Mouse (Mus musculus): ENCODE measurements around the gene Ewsr1. TPM values are rescaled to one million over a fixed set of nuclear protein-coding genes. Genes with fewer than 3 reads are reported as not detected.

Gene Ewsr1
- polyA plus RNA-seq, 1 experiment, result 518 TPM

GRCm38 (mm10) chr11:5037146-5037854 lies 61.8 kb downstream of the Ewsr1 start:
- no peak for DNase-seq (ENCODE audit: low read depth)
- TF ChIP-seq CTCF (IDR thresholded peaks at IDR 0.05; ENCODE audit: borderline replicate concordance, extremely low read depth, insufficient read depth, insufficient read length), result no peak
- TF ChIP-seq POLR2A (IDR thresholded peaks at IDR 0.05; ENCODE audit: borderline replicate concordance, extremely low read depth, insufficient read depth, insufficient read length, poor library complexity, severe bottlenecking), result no peak

GRCm38 (mm10) chr11:5035421-5035820 lies 63.6 kb downstream of the Ewsr1 start:
- DNase-seq (ENCODE audit: low read depth), result peak; percentile 46

GRCm38 (mm10) chr11:5033136-5033535 lies 65.9 kb downstream of the Ewsr1 start:
- TF ChIP-seq CTCF (IDR thresholded peaks at IDR 0.05; ENCODE audit: borderline replicate concordance, extremely low read depth, insufficient read depth, insufficient read length) (no peak), POLR2A (IDR thresholded peaks at IDR 0.05; ENCODE audit: borderline replicate concordance, extremely low read depth, insufficient read depth, insufficient read length, poor library complexity, severe bottlenecking) (no peak)
- no peak for DNase-seq (ENCODE audit: low read depth)

More at GRCm38 (mm10) chr11:5035421-5035820, 63.6 kb downstream of the Ewsr1 start:
- TF ChIP-seq POLR2A (IDR thresholded peaks at IDR 0.05; ENCODE audit: borderline replicate concordance, extremely low read depth, insufficient read depth, insufficient read length, poor library complexity, severe bottlenecking), result no peak
- TF ChIP-seq CTCF (IDR thresholded peaks at IDR 0.05; ENCODE audit: borderline replicate concordance, extremely low read depth, insufficient read depth, insufficient read length), result no peak

- DNase-seq (ENCODE audit: low read depth), result no peak
- no peak for TF ChIP-seq CTCF (IDR thresholded peaks at IDR 0.05; ENCODE audit: borderline replicate concordance, extremely low read depth, insufficient read depth, insufficient read length)
- no peak for TF ChIP-seq POLR2A (IDR thresholded peaks at IDR 0.05; ENCODE audit: borderline replicate concordance, extremely low read depth, insufficient read depth, insufficient read length, poor library complexity, severe bottlenecking)
Measured at GRCm38 (mm10) chr11:5032706-5033105, 66.4 kb downstream of the Ewsr1 start.

GRCm38 (mm10) chr11:5028228-5028627 lies 70.8 kb downstream of the Ewsr1 start:
- TF ChIP-seq POLR2A (IDR thresholded peaks at IDR 0.05; ENCODE audit: borderline replicate concordance, extremely low read depth, insufficient read depth, insufficient read length, poor library complexity, severe bottlenecking), result no peak
- TF ChIP-seq CTCF (IDR thresholded peaks at IDR 0.05; ENCODE audit: borderline replicate concordance, extremely low read depth, insufficient read depth, insufficient read length), result no peak
- peak; percentile 13 for DNase-seq (ENCODE audit: low read depth)

GRCm38 (mm10) chr11:5025108-5025507 lies 74.0 kb downstream of the Ewsr1 start:
- TF ChIP-seq POLR2A (IDR thresholded peaks at IDR 0.05; ENCODE audit: borderline replicate concordance, extremely low read depth, insufficient read depth, insufficient read length, poor library complexity, severe bottlenecking) (no peak), CTCF (IDR thresholded peaks at IDR 0.05; ENCODE audit: borderline replicate concordance, extremely low read depth, insufficient read depth, insufficient read length) (no peak)
- no peak for DNase-seq (ENCODE audit: low read depth)

Other genes starting within 250 kb of the Ewsr1 start
- gene Nf2, start 249.7 kb downstream of the Ewsr1 start, polyA plus RNA-seq (2012; rRNA removed), result 82.3 and 96.3 TPM in 2 replicates
- 101 and 117 TPM in 2 replicates for gene Nipsnap1, start 225.3 kb downstream of the Ewsr1 start, polyA plus RNA-seq (2012; rRNA removed)
- 75.1 and 84.7 TPM in 2 replicates for gene Thoc5, start 203.9 kb downstream of the Ewsr1 start, polyA plus RNA-seq (2012; rRNA removed)
- gene Nefh, start 151.2 kb downstream of the Ewsr1 start, polyA plus RNA-seq (2012; rRNA removed), result 1.5 and 4.9 TPM in 2 replicates
- gene Ap1b1, start 112.4 kb downstream of the Ewsr1 start, polyA plus RNA-seq (2012; rRNA removed), result 110 and 115 TPM in 2 replicates
- 0.41 and 0.48 TPM in 2 replicates for gene Rasl10a, start 41.1 kb downstream of the Ewsr1 start, polyA plus RNA-seq (2012; rRNA removed)
- gene Gas2l1, start 33.9 kb downstream of the Ewsr1 start, polyA plus RNA-seq (2012; rRNA removed), result 32.6 and 38.1 TPM in 2 replicates
- 41.9 and 51.4 TPM in 2 replicates for gene Rhbdd3, start 340 bp downstream of the Ewsr1 start, polyA plus RNA-seq (2012; rRNA removed)
- 10.3 and 13.4 TPM in 2 replicates for gene Emid1, start 53.0 kb upstream of the Ewsr1 start, polyA plus RNA-seq (2012; rRNA removed)
- 9.2 and 11.4 TPM in 2 replicates for gene Kremen1, start 162.3 kb upstream of the Ewsr1 start, polyA plus RNA-seq (2012; rRNA removed)